Mouse (Mus musculus) stomach, embryonic 14.5 days (tissue): Measurements from ENCODE around the gene Sez6l2. TPM values are rescaled to one million over a fixed set of nuclear protein-coding genes. Genes with fewer than 3 reads are reported as not detected.
"Not testable (repeated sequence)": the region's sequence is repeated elsewhere in the genome, so short reads cannot be mapped to it uniquely, and the experiment has no call there.

Experiments
- ATAC-seq: fragments of 200-750 bp; cut with Nextera tagmentation; 2 replicates; pipeline ENCODE4 v1.8.0; 2017; ENCODE audit warnings: low read depth, moderate TSS enrichment; ENCODE audit not compliant: insufficient number of reproducible peaks, insufficient read depth, low FRiP score
- H3K27ac ChIP-seq: fragments of 300-500 bp; sonication (generic); 2 replicates; pipeline ENCODE4 v1.5.1; 2014; ENCODE audit warnings: mild to moderate bottlenecking, low read length, moderate library complexity, mixed read lengths
- H3K27me3 ChIP-seq: fragments of 300-500 bp; sonication (generic); 2 replicates; pipeline ENCODE4 v1.6.1; 2014; ENCODE audit warnings: low read length, control low read depth, mixed read lengths; ENCODE audit not compliant: control insufficient read depth, insufficient read depth
- H3K36me3 ChIP-seq: fragments of 300-500 bp; sonication (generic); 2 replicates; pipeline ENCODE4 v1.6.1; 2014; ENCODE audit warnings: mild to moderate bottlenecking, control low read depth, low read length, moderate library complexity, mixed read lengths; ENCODE audit not compliant: control insufficient read depth, insufficient read depth
- H3K4me1 ChIP-seq: fragments of 300-500 bp; sonication (generic); 2 replicates; pipeline ENCODE4 v1.6.1; 2014; ENCODE audit warnings: low read length, control low read depth, mixed read lengths; ENCODE audit not compliant: control insufficient read depth, insufficient read depth
- H3K4me2 ChIP-seq: fragments of 300-500 bp; sonication (generic); replicated peaks from 2 replicates; pipeline ENCODE4 v1.6.1; 2014; ENCODE audit warnings: low read depth, low read length, control low read depth
- H3K4me3 ChIP-seq: fragments of 300-500 bp; sonication (generic); 2 replicates; pipeline ENCODE4 v1.5.1; 2014; ENCODE audit warnings: low read depth, low read length, control low read depth
- H3K9ac ChIP-seq: fragments of 300-500 bp; sonication (generic); replicated peaks from 2 replicates; pipeline ENCODE4 v1.6.1; 2014; ENCODE audit warnings: low read depth, mild to moderate bottlenecking, control low read depth, low read length, moderate library complexity, mixed read lengths
- H3K9me3 ChIP-seq: fragments of 300-500 bp; sonication (generic); 2 replicates; pipeline ENCODE4 v1.6.1; 2016; ENCODE audit warnings: low read depth, low read length, control low read depth; ENCODE audit not compliant: control insufficient read depth
- WGBS: fragments of 180-500 bp; shearing (Covaris S2); extraction: QIAGEN DNeasy Blood & Tissue Kit; methylation state at CpG from one replicate; pipeline ENCODE4 v1.1.7; 2014; 5-methylcytosine and 5-hydroxymethylcytosine counted together
- polyA plus RNA-seq: library from polyadenylated mRNA; unstranded; fragments of >200 nt; fragmentation: Nextera tagmentation; extraction: Ambion mirVana; gene quantifications from 2 replicates; pipeline ENCODE4 v1.2.1, GENCODE M21; 2014

Gene Sez6l2
- polyA plus RNA-seq, result 2.9 and 3.6 TPM in 2 replicates

GRCm38 (mm10) chr7:126949793-126950646 is at the start of gene Sez6l2:
Gene Sez6l2 (plus strand): TSS chr7:126950563.
- ATAC-seq, result peak; percentile 85
- WGBS, result under 1% methylated on average over 41 of the region's 42 CpGs
- Histone ChIP-seq H3K27me3 (peaks cover 16% of the 10 kb centered on the region), H3K4me1 (peaks cover 7% of the 10 kb centered on the region; the same call in 1 of the 2 replicates), H3K9me3 (no peaks in the 10 kb centered on the region), H3K9ac (no peak within 1 kb of the TSS; the same call in 1 of the 2 replicates), H3K4me3 (peak within 1 kb of the TSS; percentile 43), H3K36me3 (peaks cover 3% of the 10 kb centered on the region; the same call in 1 of the 2 replicates), H3K27ac (no peak within 1 kb of the TSS), H3K4me2 (peak within 1 kb of the TSS; percentile 99)

GRCm38 (mm10) chr7:126905590-126905989 is 44.8 kb upstream of the Sez6l2 start:
- H3K9ac ChIP-seq, result no peak overlapping the region
- H3K9me3 ChIP-seq, result no peaks in the 10 kb centered on the region
- no peaks in the 10 kb centered on the region for H3K27me3 ChIP-seq
- H3K27ac ChIP-seq, result no peak overlapping the region
- H3K36me3 ChIP-seq, result no peaks in the 10 kb centered on the region
- no peak overlapping the region for H3K4me3 ChIP-seq
- no peak for ATAC-seq
- 75% methylated on average over 3 of the region's 3 CpGs for WGBS
- H3K4me2 ChIP-seq, result no peak overlapping the region
- no peaks in the 10 kb centered on the region for H3K4me1 ChIP-seq

GRCm38 (mm10) chr7:126914844-126915243 is 35.5 kb upstream of the Sez6l2 start:
- 76% methylated on average over 3 of the region's 3 CpGs for WGBS
- H3K27ac ChIP-seq, result no peak overlapping the region

GRCm38 (mm10) chr7:126918356-126918755 is 32.0 kb upstream of the Sez6l2 start:
- WGBS, result 11% methylated on average over 4 of the region's 4 CpGs
- not testable (repeated sequence) for H3K27ac ChIP-seq, ATAC-seq, H3K9me3 ChIP-seq, H3K4me1 ChIP-seq, H3K4me2 ChIP-seq, H3K4me3 ChIP-seq, H3K27me3 ChIP-seq, H3K9ac ChIP-seq, H3K36me3 ChIP-seq

More at GRCm38 (mm10) chr7:126914844-126915243, 35.5 kb upstream of the Sez6l2 start:
- Histone ChIP-seq H3K4me3 (no peak overlapping the region), H3K9me3 (no peaks in the 10 kb centered on the region), H3K4me1 (no peaks in the 10 kb centered on the region), H3K9ac (no peak overlapping the region), H3K4me2 (no peak overlapping the region), H3K36me3 (no peaks in the 10 kb centered on the region), H3K27me3 (no peaks in the 10 kb centered on the region)
- no peak for ATAC-seq

GRCm38 (mm10) chr7:126919973-126920372 is 30.4 kb upstream of the Sez6l2 start:
- Histone ChIP-seq H3K4me1 (no peaks in the 10 kb centered on the region), H3K4me2 (no peak overlapping the region), H3K36me3 (no peaks in the 10 kb centered on the region), H3K9me3 (no peaks in the 10 kb centered on the region), H3K4me3 (no peak overlapping the region), H3K27ac (no peak overlapping the region), H3K9ac (no peak overlapping the region), H3K27me3 (no peaks in the 10 kb centered on the region)
- 75% methylated on average over 4 of the region's 4 CpGs for WGBS
- ATAC-seq, result no peak

- Histone ChIP-seq H3K36me3 (no peaks in the 10 kb centered on the region), H3K27ac (no peak overlapping the region), H3K9me3 (no peaks in the 10 kb centered on the region), H3K9ac (no peak overlapping the region), H3K4me3 (no peak overlapping the region), H3K27me3 (no peaks in the 10 kb centered on the region), H3K4me1 (no peaks in the 10 kb centered on the region), H3K4me2 (no peak overlapping the region)
- WGBS, result 75% methylated on average over 2 of the region's 2 CpGs
- no peak for ATAC-seq
Measured at GRCm38 (mm10) chr7:126921563-126921962, 28.8 kb upstream of the Sez6l2 start.

GRCm38 (mm10) chr7:126922624-126923060 is 27.7 kb upstream of the Sez6l2 start, which contains the start of gene Tmem219:
Gene Tmem219 (minus strand): TSS chr7:126922917.
- H3K4me1 ChIP-seq, result no peaks in the 10 kb centered on the region
- H3K27ac ChIP-seq, result peak within 1 kb of the TSS; percentile 46
- no peak within 1 kb of the TSS for H3K9ac ChIP-seq
- H3K9me3 ChIP-seq, result no peaks in the 10 kb centered on the region
- peak; percentile 75 for ATAC-seq
- no peaks in the 10 kb centered on the region for H3K27me3 ChIP-seq
- H3K4me2 ChIP-seq, result no peak within 1 kb of the TSS
- no peak within 1 kb of the TSS for H3K4me3 ChIP-seq
- 26% methylated on average over 5 of the region's 5 CpGs for WGBS
- no peaks in the 10 kb centered on the region for H3K36me3 ChIP-seq

- Histone ChIP-seq H3K9me3 (no peaks in the 10 kb centered on the region), H3K9ac (no peak overlapping the region), H3K4me3 (no peak overlapping the region), H3K36me3 (no peaks in the 10 kb centered on the region), H3K4me1 (no peaks in the 10 kb centered on the region), H3K27me3 (no peaks in the 10 kb centered on the region), H3K27ac (no peak overlapping the region; the same call in 1 of the 2 replicates), H3K4me2 (no peak overlapping the region)
- ATAC-seq, result no peak
- 72% methylated on average over 5 of the region's 5 CpGs for WGBS
Measured at GRCm38 (mm10) chr7:126923999-126924398, 26.4 kb upstream of the Sez6l2 start.
